10 mouse cellular contexts compared by ENCODE assay signal in the genomic region with DNA sequence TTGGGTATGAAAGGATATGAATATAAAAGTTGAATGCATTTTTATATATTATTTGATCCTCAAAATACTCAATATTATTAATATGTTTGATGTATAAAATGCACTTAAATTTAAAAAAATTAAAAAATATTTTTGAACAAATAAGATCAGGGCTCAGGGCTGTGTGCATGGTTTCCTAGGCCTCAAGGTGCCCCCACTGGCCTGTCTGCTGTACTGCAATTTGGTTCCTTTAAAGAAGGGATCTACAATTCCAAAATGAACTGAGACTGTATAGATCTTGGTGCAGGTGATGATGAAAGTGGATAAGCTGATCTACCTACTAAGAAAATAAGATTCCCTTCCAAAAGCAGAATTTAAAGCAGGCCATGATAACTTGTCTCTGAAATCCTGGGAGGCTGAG. TPM values are rescaled to one million over a fixed set of nuclear protein-coding genes. Genes with fewer than 3 reads are reported as not detected.
DNase-seq lines count a peak whose midpoint lies in the region; ATAC-seq and TF ChIP-seq lines count a peak whose summit lies in the region.
"Had no signal": no experiment of that assay in that cellular context is flagged by ENCODE, and none has a peak within 500 bp of the region (broad histone marks: within the 10 kb centered on the region; RNA-seq: fewer than 3 reads in every experiment).

No protein-coding gene starts in this region.

- H3K9me3 ChIP-seq in hindbrain, postnatal 0 days (ENCODE audit: low read length): no peaks in the 10 kb centered on the region
- H3K9me3 ChIP-seq in hindbrain, embryonic 13.5 days: no peaks in the 10 kb centered on the region
- H3K9me3 ChIP-seq: hindbrain, embryonic 12.5 days; midbrain, embryonic 13.5 days had no signal

- H3K27ac ChIP-seq in hindbrain, postnatal 0 days: no peak overlapping the region
- no peak overlapping the region for H3K27ac ChIP-seq in hindbrain, embryonic 13.5 days
- no peak overlapping the region for H3K27ac ChIP-seq in embryonic fibroblast, embryonic 13.5 days (ENCODE audit: insufficient read depth, low read length)
- H3K27ac ChIP-seq: hindbrain, embryonic 12.5 days; midbrain, embryonic 13.5 days had no signal

- no peak overlapping the region for H3K4me2 ChIP-seq in hindbrain, postnatal 0 days (ENCODE audit: low read depth, low read length)
- H3K4me2 ChIP-seq in hindbrain, embryonic 13.5 days: no peak overlapping the region
- H3K4me2 ChIP-seq: hindbrain, embryonic 12.5 days; midbrain, embryonic 13.5 days had no signal

- TF ChIP-seq CTCF in hindbrain, postnatal 0 days (IDR thresholded peaks at IDR 0.05; ENCODE audit: low read depth): peak; percentile 44
- 0 out of 2 replicates have a peak, but pooled peaks have one; percentile 6 for TF ChIP-seq CTCF in embryonic fibroblast, embryonic 13.5 days (IDR thresholded peaks at IDR 0.05; ENCODE audit: borderline replicate concordance, insufficient read depth, low read length)

- TF ChIP-seq POLR2A in embryonic fibroblast, embryonic 13.5 days (IDR thresholded peaks at IDR 0.05; ENCODE audit: low read depth, low read length): no peak

- H3K4me3 ChIP-seq in hindbrain, postnatal 0 days (ENCODE audit: low read length): no peak overlapping the region
- H3K4me3 ChIP-seq in hindbrain, embryonic 13.5 days: no peak overlapping the region
- no peak overlapping the region for H3K4me3 ChIP-seq in embryonic fibroblast, embryonic 13.5 days (ENCODE audit: insufficient read depth, low read length)
- H3K4me3 ChIP-seq: hindbrain, embryonic 12.5 days; midbrain, embryonic 13.5 days had no signal

- H3K9ac ChIP-seq in hindbrain, postnatal 0 days (replicated peaks; ENCODE audit: low read length): no peak overlapping the region
- H3K9ac ChIP-seq in hindbrain, embryonic 13.5 days: no peak overlapping the region
- H3K9ac ChIP-seq: hindbrain, embryonic 12.5 days; midbrain, embryonic 13.5 days had no signal

- no peaks in the 10 kb centered on the region for H3K4me1 ChIP-seq in hindbrain, postnatal 0 days (ENCODE audit: insufficient read depth, low read length)
- H3K4me1 ChIP-seq in hindbrain, embryonic 13.5 days (replicated peaks): no peaks in the 10 kb centered on the region
- H3K4me1 ChIP-seq in embryonic fibroblast, embryonic 13.5 days (ENCODE audit: control insufficient read depth, insufficient read depth, low read length): no peaks in the 10 kb centered on the region
- H3K4me1 ChIP-seq: hindbrain, embryonic 12.5 days; midbrain, embryonic 13.5 days had no signal

- H3K27me3 ChIP-seq in hindbrain, postnatal 0 days (ENCODE audit: insufficient read depth, low read length): no peaks in the 10 kb centered on the region
- H3K27me3 ChIP-seq in hindbrain, embryonic 13.5 days: no peaks in the 10 kb centered on the region
- H3K27me3 ChIP-seq: hindbrain, embryonic 12.5 days; midbrain, embryonic 13.5 days had no signal

- ATAC-seq in hindbrain, postnatal 0 days: no peak
- no peak for ATAC-seq in hindbrain, embryonic 13.5 days (ENCODE audit: low FRiP score)
- ATAC-seq: midbrain, embryonic 13.5 days had no signal

- H3K36me3 ChIP-seq in hindbrain, postnatal 0 days (ENCODE audit: insufficient read depth, low read length): no peaks in the 10 kb centered on the region
- H3K36me3 ChIP-seq in hindbrain, embryonic 13.5 days: no peaks in the 10 kb centered on the region
- H3K36me3 ChIP-seq: hindbrain, embryonic 12.5 days; midbrain, embryonic 13.5 days had no signal

- DNase-seq in hindbrain, postnatal 0 days (ENCODE audit: low spot score): peak; percentile 17
- DNase-seq in thymus, postnatal 14 days: peak; percentile 21
- no peak for DNase-seq in thymus, postnatal 36 days
- no peak for DNase-seq in spleen, postnatal 4 days (ENCODE audit: low spot score in 2 of 2)
- DNase-seq in cerebellum, adult 18-20 months: no peak
- DNase-seq: right cerebral cortex, adult 18-20 months had no signal

RNA-seq across cellular contexts. Expression of a gene that starts 14.8 kb away (rescaled TPM):
- total RNA-seq in hindbrain, postnatal 0 days (2014; rRNA removed): 6.3 and 10.0 TPM in 2 replicates
- 5.5 and 6.5 TPM in 2 replicates for polyA plus RNA-seq in hindbrain, postnatal 0 days (2015; fragmentation: Nextera tagmentation; extraction: Ambion mirVana)
- polyA plus RNA-seq in hindbrain, embryonic 13.5 days (2015; fragmentation: Nextera tagmentation; extraction: Ambion mirVana): 10.6 and 11.6 TPM in 2 replicates
- 22.6 and 28.8 TPM in 2 replicates for polyA plus RNA-seq in embryonic fibroblast, embryonic 13.5 days (2011; ENCODE audit: insufficient read length, low read depth, missing spikeins)

RNA-seq across cellular contexts. Expression of a gene that starts 17.2 kb away (rescaled TPM):
- total RNA-seq in hindbrain, postnatal 0 days (2014; rRNA removed): 20.6 and 62.0 TPM in 2 replicates
- polyA plus RNA-seq in hindbrain, postnatal 0 days (2015; fragmentation: Nextera tagmentation; extraction: Ambion mirVana): 39.7 and 41.0 TPM in 2 replicates
- 25.2 and 26.3 TPM in 2 replicates for polyA plus RNA-seq in hindbrain, embryonic 13.5 days (2015; fragmentation: Nextera tagmentation; extraction: Ambion mirVana)
- polyA plus RNA-seq in embryonic fibroblast, embryonic 13.5 days (2011; ENCODE audit: insufficient read length, low read depth, missing spikeins): 19.4 and 20.3 TPM in 2 replicates

Comparison
In these comparisons a context has a peak if more than half of its experiments do, and no peak if none do; other contexts are left out.
1. DNase-seq: peak in hindbrain, postnatal 0 days (single experiment) and thymus, postnatal 14 days (single experiment); none in thymus, postnatal 36 days (0 of 2), spleen, postnatal 4 days (0 of 2) and cerebellum, adult 18-20 months (0 of 2).